Mouse (Mus musculus): ENCODE measurements around the gene Slc39a12. TPM values are rescaled to one million over a fixed set of nuclear protein-coding genes. Genes with fewer than 3 reads are reported as not detected.
A peak's percentile ranks its signal among the peaks of the same experiment; 100 is the strongest.

Gene Slc39a12
- polyA plus RNA-seq, 1 experiment from 2014 or later: 3.1 TPM

DNA sequence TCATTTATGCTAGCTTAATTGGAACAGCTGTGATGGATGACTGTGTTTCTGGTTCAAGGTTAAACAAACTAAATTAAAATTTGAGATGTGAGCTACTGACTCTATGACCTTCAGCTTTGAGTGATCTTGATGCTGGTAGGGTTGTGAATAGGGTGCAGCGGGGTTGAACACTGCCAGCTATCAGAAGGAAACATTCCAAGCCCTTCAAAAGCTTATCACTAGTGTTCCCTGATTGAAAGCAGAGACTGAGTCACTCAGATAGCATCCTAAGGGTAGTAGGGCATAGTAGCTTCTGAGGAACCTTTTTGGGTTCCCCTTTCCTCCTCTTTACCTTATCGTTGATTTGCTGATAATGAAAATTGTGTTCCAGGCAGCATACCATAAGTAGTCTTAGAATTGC lies 108.0 kb downstream of the Slc39a12 start:
- H3K27ac ChIP-seq (replicated peaks): no peak overlapping the region
- no peak overlapping the region for H3K4me3 ChIP-seq (replicated peaks)
- H3K27me3 ChIP-seq (replicated peaks): no peaks in the 10 kb centered on the region
- H3K4me2 ChIP-seq: no peak overlapping the region
- H3K9ac ChIP-seq (replicated peaks): no peak overlapping the region
- H3K4me1 ChIP-seq: no peaks in the 10 kb centered on the region
- no peaks in the 10 kb centered on the region for H3K36me3 ChIP-seq
- no peak for ATAC-seq (ENCODE audit: low FRiP score)
- 93% methylated on average over 2 of the region's 2 CpGs for WGBS
- H3K9me3 ChIP-seq (replicated peaks): no peaks in the 10 kb centered on the region

DNA sequence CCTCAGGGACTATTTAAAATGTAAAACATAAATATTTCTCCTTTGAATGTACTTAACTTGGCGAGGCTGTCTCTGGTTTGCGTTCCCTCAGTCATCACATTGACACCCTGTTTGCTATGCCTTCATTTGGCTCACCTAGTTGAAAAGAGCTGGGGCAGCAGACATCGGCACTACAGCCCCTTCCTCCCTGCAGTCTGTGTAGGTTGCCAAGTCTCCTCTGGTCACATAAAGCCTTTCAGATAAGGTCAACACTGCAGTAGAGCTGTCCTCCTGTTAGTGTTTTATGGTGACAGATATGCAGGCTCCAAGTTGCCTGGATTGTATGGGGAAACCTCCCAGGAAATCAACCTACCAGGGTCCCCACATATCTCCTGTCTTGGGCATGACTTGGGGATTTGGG lies 114.4 kb downstream of the Slc39a12 start:
- no peak overlapping the region for H3K4me3 ChIP-seq (replicated peaks)
- H3K27ac ChIP-seq (replicated peaks): no peak overlapping the region
- WGBS: 36% methylated on average over 3 of the region's 3 CpGs
- H3K9me3 ChIP-seq (replicated peaks): no peaks in the 10 kb centered on the region
- H3K36me3 ChIP-seq: no peaks in the 10 kb centered on the region
- no peak overlapping the region for H3K4me2 ChIP-seq
- no peak for ATAC-seq (ENCODE audit: low FRiP score)
- no peak overlapping the region for H3K9ac ChIP-seq (replicated peaks)
- H3K4me1 ChIP-seq: no peaks in the 10 kb centered on the region
- H3K27me3 ChIP-seq (replicated peaks): no peaks in the 10 kb centered on the region

DNA sequence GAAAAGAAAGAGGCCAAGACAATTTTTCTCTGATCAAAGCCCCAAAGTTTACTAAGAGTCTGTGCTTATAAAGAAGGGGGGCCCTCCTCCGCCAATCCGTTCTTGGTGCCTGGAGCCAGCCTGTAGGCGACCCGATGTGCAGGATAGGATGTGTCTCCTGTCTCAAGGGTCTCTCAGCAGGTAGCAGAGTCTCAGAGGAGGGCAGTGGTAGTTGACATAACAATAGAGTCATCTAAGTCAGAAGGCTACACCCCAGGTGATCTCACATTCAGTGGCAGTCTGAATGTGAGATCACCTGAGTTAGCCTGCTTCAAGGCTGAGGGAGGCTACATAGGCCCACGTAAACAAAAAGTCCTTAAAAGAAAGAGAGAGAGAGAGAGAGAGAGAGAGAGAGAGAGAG lies 130.1 kb downstream of the Slc39a12 start:
- 57% methylated on average over 5 of the region's 5 CpGs for WGBS
- H3K4me1 ChIP-seq: no peaks in the 10 kb centered on the region
- no peak for ATAC-seq (ENCODE audit: low FRiP score)

DNA sequence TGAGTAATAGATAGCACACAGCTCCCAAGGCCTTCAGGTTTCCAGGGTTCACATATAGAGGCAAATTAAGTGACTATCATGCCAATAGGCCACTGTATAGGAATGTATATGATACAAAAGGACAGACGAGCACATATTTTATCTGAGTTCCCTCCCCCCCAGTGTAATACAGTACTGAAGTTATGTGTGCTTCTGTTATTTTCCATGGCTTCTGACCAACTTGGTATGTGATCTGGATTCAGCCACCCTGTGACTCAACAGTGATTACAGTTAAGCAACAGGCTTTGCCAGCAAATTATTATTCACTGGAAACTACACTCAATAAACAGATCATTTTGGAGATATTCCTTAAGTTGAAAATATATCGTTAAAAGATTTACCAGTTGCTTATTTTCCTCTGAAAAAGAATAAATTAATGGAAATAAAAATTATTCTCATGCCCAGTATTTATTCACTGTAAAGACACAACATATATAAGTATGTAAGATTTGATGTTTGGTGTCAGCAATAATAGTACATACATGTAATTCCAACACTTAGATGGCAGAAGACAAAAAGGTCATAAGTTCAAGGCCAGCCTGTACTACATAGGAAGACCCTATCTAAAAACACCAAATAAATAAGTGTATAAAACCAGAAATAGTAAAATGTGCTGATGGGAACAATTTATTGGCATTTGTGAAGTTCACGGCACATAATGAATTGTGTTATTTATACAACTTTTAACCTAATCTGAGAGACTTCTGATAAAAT lies 146.4 kb downstream of the Slc39a12 start:
- H3K9ac ChIP-seq (replicated peaks): no peak overlapping the region
- no peaks in the 10 kb centered on the region for H3K4me1 ChIP-seq
- ATAC-seq (ENCODE audit: low FRiP score): no peak
- no peaks in the 10 kb centered on the region for H3K36me3 ChIP-seq
- no peak overlapping the region for H3K4me3 ChIP-seq (replicated peaks)
- WGBS: 87% methylated on average over 3 of the region's 3 CpGs
- no peak overlapping the region for H3K4me2 ChIP-seq
- H3K9me3 ChIP-seq (replicated peaks): no peaks in the 10 kb centered on the region
- H3K27ac ChIP-seq (replicated peaks): no peak overlapping the region
- no peaks in the 10 kb centered on the region for H3K27me3 ChIP-seq (replicated peaks)

More for the DNA sequence above, 130.1 kb downstream of the Slc39a12 start:
- no peak overlapping the region for H3K27ac ChIP-seq (replicated peaks)
- H3K9ac ChIP-seq (replicated peaks): no peak overlapping the region
- H3K9me3 ChIP-seq (replicated peaks): no peaks in the 10 kb centered on the region
- no peak overlapping the region for H3K4me3 ChIP-seq (replicated peaks)
- no peaks in the 10 kb centered on the region for H3K36me3 ChIP-seq
- H3K27me3 ChIP-seq (replicated peaks): no peaks in the 10 kb centered on the region
- H3K4me2 ChIP-seq: no peak overlapping the region

DNA sequence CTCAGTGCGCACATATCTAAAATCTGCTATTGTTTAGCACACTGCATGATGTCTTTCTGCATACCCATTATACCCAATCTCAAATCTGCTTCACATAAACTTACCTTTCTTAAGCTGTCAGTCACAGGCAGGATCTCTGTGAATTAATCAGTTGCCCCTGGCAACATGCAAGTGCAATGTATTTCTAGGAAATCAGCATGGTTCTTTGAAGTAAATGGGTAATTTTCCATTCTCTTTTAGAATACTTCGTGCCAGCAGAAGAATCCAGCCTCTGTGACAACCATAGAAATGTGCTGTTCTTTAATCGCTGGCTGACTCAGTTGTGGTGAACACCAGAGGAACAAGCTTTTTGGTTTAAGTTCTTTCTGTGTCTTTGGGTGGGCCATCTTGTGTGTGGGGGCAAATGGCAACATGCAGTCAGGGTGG lies 147.1 kb downstream of the Slc39a12 start:
- Histone ChIP-seq H3K9me3 (replicated peaks) (no peaks in the 10 kb centered on the region), H3K9ac (replicated peaks) (no peak overlapping the region), H3K4me3 (replicated peaks) (no peak overlapping the region), H3K27me3 (replicated peaks) (no peaks in the 10 kb centered on the region), H3K27ac (replicated peaks) (0 out of 2 replicates have a peak overlapping the region, but pooled peaks have one; percentile 18), H3K4me1 (no peaks in the 10 kb centered on the region), H3K36me3 (no peaks in the 10 kb centered on the region), H3K4me2 (no peak overlapping the region)
- WGBS: 38% methylated on average over 3 of the region's 3 CpGs
- peak; percentile 79; the same call in 1 of the 2 replicates for ATAC-seq (ENCODE audit: low FRiP score)

DNA sequence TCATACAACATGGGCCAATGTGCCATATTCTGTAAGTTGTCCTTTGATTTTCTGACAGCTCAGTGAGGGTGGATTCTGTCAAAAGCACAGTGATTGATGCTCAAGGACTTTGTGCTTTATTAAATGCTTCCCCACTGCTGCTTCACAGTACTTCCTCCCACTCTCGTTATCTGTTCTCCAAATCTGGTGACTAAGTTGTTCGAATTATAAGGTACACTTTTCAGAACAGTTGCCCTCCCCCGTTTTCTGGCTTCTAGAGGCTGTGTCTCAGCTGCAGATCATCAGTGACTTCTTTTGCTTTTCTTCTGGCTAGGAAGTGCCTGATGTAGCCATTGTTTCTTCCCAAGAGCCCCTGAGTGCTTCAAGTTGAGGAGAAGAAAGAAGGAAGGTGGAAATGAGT lies 149.7 kb downstream of the Slc39a12 start:
- ATAC-seq (ENCODE audit: low FRiP score): no peak
- H3K9ac ChIP-seq (replicated peaks): no peak overlapping the region
- H3K27me3 ChIP-seq (replicated peaks): no peaks in the 10 kb centered on the region
- 84% methylated on average over 3 of the region's 3 CpGs for WGBS
- no peaks in the 10 kb centered on the region for H3K9me3 ChIP-seq (replicated peaks)
- H3K4me1 ChIP-seq: no peaks in the 10 kb centered on the region
- H3K36me3 ChIP-seq: no peaks in the 10 kb centered on the region
- H3K27ac ChIP-seq (replicated peaks): no peak overlapping the region
- no peak overlapping the region for H3K4me3 ChIP-seq (replicated peaks)
- no peak overlapping the region for H3K4me2 ChIP-seq

DNA sequence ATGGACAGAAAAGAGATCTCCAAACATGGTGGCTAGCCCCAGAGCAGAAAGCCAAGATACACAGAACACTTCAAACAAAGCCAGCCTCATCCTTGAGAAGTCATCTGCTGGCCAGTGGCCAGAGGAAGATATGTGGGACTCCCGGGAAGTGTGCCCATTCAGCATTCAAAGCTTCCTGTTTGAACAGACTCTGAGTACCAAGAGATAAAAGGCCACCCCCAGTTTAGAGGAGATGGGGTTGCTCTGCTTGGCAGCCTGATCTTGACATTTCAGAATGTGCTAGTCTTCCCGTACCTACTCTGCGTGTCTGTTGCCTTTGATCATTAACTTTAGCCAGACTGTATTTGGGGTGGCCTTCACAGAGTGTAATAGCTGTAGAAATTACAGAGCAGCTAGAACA lies 155.2 kb downstream of the Slc39a12 start:
- Histone ChIP-seq H3K9ac (replicated peaks) (no peak overlapping the region), H3K27me3 (replicated peaks) (no peaks in the 10 kb centered on the region), H3K9me3 (replicated peaks) (no peaks in the 10 kb centered on the region), H3K27ac (replicated peaks) (no peak overlapping the region), H3K36me3 (no peaks in the 10 kb centered on the region), H3K4me3 (replicated peaks) (no peak overlapping the region), H3K4me1 (no peaks in the 10 kb centered on the region), H3K4me2 (no peak overlapping the region)
- no peak for ATAC-seq (ENCODE audit: low FRiP score)
- 73% methylated on average over 3 of the region's 3 CpGs for WGBS

DNA sequence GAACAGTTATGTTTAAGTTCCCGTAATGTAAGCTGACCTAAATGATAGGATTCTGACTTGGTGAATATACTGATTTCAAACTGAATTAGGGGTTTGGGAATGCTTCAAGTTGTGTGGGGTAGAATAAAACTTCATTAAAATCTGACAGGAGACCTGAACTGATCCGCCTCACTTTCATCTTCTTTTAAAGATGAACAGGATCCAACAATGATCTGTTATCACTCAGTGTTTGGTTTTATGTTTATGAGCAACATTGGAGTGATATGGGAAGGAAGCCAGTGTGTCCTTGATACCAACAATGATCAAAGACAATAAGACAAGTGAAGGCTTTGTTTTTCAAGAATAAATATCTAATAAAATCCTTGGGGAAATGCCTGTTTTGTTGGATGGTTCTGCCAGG lies 155.7 kb downstream of the Slc39a12 start:
- Histone ChIP-seq H3K4me2 (no peak overlapping the region), H3K4me1 (no peaks in the 10 kb centered on the region), H3K36me3 (no peaks in the 10 kb centered on the region), H3K27me3 (replicated peaks) (no peaks in the 10 kb centered on the region), H3K27ac (replicated peaks) (no peak overlapping the region), H3K9me3 (replicated peaks) (no peaks in the 10 kb centered on the region), H3K4me3 (replicated peaks) (no peak overlapping the region), H3K9ac (replicated peaks) (no peak overlapping the region)
- WGBS: 89% methylated on average over 2 of the region's 2 CpGs
- no peak for ATAC-seq (ENCODE audit: low FRiP score)

Other genes starting within 250 kb of the Slc39a12 start
- gene Tmem236, start 213.8 kb upstream of the Slc39a12 start, polyA plus RNA-seq (2015; fragmentation: Nextera tagmentation; extraction: Ambion mirVana): 0.09 and 1.4 TPM in 2 replicates
- 4.2 and 4.5 TPM in 2 replicates for gene Mrc1, start 158.9 kb upstream of the Slc39a12 start, polyA plus RNA-seq (2015; fragmentation: Nextera tagmentation; extraction: Ambion mirVana)
- 6.0 and 6.9 TPM in 2 replicates for gene Cacnb2, start 214.8 kb downstream of the Slc39a12 start, polyA plus RNA-seq (2015; fragmentation: Nextera tagmentation; extraction: Ambion mirVana)

Measured in neural tube, embryonic 15.5 days (tissue).